Mouse (Mus musculus) bone marrow, adult 2 months (tissue): ENCODE results near the gene Slc35g3.

Source experiments
- CTCF ChIP-seq: fragments of 200-500 bp; IDR thresholded peaks from 2 replicates; pipeline ENCODE4 v1.5.1; 2011; ENCODE audit warnings: low read length, control low read depth; ENCODE audit not compliant: control insufficient read depth, insufficient read depth
- POLR2A ChIP-seq: fragments of 200-500 bp; IDR thresholded peaks from 2 replicates; pipeline ENCODE4 v1.6.1; 2011; ENCODE audit warnings: low read depth, mild to moderate bottlenecking, control low read depth, low read length, borderline replicate concordance; ENCODE audit not compliant: control insufficient read depth

GRCm38 (mm10) chr11:69804652-69804940 is 42.8 kb upstream of the Slc35g3 start:
- TF ChIP-seq CTCF (no peak), POLR2A (no peak)
